Mouse (Mus musculus) megakaryocyte progenitor cell, adult 5-6 weeks (primary cell): ENCODE measurements around the gene Nrg3. TPM values are rescaled to one million over a fixed set of nuclear protein-coding genes. Genes with fewer than 3 reads are reported as not detected.
"Not testable (repeated sequence)": the region's sequence is repeated elsewhere in the genome, so short reads cannot be mapped to it uniquely, and the experiment has no call there.

Experiments
- ATAC-seq: replicated peaks from 2 replicates; pipeline ENCODE4 v1.8.0; 2016; ENCODE audit warnings: mild to moderate bottlenecking, moderate TSS enrichment, inconsistent platforms; ENCODE audit not compliant: poor library complexity
- total RNA-seq, 2 experiments: library from RNA; stranded (forward) in 1 of 2; stranded (reverse) in 1 of 2; fragments of 157-497, 149-512 nt in 1 of 2; fragments of 200-1000 nt in 1 of 2; gene quantifications; 2 replicates each; pipeline versions ENCODE4 v1.2.3 to v1.2.4; 2015 to 2017

The Nrg3 gene
- total RNA-seq, 2 experiments from 2014 or later, result not detected

DNA sequence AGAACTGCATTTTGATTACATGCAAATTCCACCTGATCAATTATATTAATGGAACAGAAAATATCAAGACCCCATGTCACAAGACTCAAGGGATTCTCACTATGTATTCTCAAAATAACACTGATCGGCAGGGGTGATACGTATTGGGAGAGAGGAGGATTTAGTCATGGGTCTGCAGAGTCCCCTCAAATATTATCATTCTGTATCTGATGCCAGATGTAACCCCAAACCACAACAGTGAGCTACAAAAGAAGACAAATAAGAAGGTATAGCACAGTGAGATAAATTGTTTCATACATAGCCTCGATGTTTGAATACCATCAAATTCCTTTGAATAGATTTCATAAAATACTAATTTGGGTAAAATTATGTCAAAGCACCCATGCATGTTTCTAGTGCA lies 842.8 kb downstream of the Nrg3 start:
- ATAC-seq, result no peak

DNA sequence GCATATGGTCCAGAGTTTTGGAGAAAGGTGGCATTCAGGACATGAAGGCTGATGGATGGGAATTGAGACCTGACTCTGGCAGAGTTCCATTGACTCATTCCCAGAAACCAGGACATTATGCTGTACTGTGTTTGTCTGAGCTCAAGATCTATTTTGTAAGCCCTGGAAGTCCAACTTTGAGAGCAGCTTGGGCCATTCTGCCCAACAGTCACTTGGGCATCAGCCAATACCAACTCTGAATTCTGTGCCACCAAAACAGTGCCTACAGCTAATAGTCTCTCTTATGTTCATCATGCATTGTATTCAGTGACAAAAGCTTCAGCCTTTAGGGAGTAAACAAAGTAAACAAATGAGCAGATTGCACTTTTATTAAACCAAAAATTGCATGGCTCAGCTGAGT lies 843.2 kb downstream of the Nrg3 start:
- ATAC-seq, result no peak

DNA sequence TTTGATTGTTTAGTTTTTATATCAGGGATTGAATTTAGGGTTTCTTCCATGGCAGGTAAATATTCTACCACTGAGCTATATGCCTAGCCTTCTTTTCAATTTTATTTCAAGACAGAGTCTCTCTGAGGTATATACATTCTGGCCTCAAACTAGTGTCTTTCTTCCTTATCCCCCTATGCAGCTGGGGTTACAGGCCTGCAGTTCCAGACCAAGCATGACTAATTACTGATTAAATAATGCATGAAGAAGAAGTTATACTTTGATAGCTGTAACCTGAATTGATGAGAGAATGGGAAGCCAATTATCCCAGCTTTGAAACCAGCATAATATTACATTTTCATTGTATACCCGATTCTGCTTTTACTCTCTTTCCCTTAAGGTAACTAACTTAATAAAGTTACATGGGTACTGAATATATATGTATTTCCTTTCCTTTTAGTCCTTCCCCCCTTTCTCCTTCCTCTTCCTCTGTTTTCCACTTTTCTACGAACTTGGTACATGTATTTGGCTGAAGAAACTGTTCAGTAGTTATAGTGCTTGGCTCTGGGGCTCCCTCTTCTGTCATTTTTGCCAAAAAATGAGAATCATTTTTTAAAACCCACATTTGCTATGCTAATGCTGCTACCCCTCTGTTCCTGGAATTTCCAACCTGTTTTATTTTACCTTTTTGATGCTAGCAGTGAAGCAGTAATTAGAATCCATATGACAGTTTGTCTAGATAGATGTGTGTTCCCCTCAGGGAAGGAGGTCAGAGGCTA lies 843.8 kb downstream of the Nrg3 start:
- no peak for ATAC-seq

DNA sequence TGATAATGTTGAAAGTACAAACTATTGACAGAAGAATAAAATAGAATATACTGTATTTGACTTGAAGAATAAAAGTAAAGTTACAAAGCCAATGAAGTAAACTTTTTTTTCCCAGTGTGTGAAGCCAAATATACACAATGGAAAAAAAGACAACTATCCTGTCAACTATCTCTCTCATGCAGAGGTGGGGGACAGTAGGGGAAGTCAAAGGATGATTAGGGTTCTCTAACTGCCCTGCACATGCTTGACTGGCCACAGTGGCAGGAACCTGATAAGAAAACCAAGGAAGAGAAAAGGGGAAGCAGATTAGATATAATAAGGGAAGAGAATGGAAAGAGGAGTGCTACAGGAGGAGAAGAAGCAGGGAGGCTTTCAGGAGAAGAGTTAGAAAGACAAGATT lies 855.9 kb downstream of the Nrg3 start:
- no peak for ATAC-seq

DNA sequence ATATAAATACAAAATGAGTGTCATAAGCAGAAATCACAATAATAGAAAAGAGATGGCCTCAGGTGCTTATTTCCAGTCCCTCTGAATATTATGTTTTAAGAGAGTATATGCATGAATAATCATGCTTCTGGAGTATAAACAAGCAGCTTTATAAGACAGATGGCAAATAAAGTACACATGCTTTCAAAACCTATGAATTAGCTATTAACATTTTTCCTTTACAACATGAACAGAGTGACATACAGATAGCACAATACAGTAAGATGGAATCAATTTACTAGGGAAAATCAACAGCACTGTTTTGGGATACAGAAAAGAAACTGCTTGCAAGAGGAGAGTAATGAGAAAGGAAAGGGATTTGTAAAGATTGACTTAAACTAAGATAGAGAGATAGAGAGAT lies 875.2 kb downstream of the Nrg3 start:
- no peak for ATAC-seq

DNA sequence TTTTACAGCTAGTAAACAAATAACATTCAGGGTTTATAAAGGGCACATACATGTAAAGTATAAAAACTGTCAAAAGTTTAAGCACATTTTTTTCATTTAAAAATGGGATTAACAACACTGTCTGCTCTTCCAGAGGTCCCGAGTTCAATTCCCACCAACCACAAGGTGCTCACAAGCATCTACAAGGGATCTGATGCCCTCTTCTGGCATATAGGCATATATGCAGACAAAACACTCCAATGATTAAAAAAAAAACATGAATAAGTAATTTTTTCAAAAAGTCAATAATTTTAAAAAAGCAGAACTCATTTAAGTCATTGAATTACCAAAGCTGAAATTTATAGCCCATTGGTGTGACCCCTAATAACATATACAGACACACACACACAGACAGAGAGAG lies 878.6 kb downstream of the Nrg3 start:
- ATAC-seq, result no peak

DNA sequence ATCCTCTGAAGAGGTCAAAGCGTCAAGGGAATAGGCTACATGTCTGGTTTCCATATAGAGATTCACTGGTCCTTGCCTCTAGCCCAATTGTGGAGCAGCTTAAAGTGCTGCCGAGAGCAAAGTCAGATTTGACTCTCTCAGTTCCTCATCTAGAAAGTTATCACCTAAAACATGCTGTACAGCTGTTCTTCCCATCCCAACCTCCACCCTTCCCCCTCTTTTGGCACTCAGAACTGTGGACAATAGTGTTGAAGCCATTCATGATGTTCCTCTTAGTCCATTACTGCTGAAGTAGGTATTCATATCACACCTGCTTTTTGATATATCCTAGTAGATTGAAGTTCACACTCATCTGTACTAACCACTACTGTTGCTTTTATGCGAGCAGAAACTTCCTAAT lies 896.1 kb downstream of the Nrg3 start:
- no peak for ATAC-seq

DNA sequence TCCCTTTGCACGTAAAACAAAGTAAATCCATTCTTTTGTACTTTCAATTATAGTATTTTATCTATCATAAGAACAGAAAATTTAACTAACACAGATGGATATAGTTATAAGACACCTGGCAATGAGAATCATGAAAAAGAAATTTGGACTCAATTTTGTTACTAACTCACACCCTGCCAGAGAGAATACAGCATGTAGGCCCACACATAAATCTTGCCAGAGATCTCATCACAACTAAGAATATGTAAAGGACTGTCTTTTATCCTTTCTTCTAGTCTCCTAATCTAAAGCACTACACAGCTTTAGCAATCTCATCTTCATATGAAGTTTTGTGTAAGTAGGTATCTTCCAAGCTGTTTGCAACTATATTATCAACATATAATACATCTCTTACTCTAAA lies 904.7 kb downstream of the Nrg3 start:
- ATAC-seq, result no peak

DNA sequence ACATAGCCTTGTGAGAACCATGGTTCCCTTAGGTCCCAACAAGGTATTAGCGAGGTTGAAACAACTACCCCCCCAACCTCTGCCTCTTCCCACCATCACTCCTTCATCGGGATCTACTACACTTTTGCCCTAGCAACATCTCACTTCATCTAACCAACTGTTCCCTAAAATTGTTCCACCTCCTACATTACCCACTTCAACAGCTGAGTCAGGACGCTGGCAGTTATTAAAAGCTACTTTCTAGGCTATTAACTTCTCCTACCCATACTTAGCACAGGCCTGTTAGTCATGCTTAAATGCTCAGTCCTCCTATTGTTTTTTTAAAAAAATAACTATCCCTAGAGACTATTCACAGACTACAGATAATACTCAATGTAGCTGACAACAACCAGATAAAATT lies 906.7 kb downstream of the Nrg3 start:
- no peak for ATAC-seq

DNA sequence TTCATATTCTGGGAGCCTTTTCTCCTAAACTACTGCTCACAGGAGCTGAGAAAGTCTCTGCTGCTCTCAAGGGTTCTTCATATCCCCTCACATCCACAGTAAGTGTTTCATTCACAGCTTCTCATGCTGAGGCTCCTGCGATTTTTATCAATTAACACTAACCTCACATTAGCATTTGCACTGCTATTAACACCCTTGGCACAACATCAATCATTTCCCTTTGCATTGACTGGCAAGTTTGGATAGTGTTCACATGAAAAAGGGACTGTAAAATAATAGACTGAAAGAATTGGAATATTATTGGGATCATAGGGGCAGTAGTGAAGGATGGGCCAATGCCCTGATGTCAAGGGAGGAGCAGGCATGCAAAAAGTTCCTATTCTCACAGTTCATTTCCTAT lies 918.3 kb downstream of the Nrg3 start:
- no peak for ATAC-seq

DNA sequence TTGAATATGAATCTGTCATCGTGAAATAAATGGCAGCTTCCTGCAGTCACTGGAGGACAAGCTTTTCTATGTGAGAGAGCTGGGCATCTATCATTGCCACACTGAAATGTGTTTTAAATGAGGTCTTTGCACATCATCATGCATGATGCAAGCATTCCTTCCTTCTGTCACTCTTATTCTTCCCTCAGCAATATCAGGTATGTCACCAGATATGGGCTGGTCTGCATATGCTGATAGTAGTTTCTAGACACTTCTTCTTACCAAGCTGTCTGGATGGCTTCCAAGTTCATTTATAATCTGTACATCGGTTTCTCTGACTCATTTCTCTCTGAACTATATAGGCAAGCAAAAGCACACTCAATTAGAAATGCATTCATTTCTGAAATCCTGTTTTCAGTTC lies 925.6 kb downstream of the Nrg3 start:
- ATAC-seq, result no peak

DNA sequence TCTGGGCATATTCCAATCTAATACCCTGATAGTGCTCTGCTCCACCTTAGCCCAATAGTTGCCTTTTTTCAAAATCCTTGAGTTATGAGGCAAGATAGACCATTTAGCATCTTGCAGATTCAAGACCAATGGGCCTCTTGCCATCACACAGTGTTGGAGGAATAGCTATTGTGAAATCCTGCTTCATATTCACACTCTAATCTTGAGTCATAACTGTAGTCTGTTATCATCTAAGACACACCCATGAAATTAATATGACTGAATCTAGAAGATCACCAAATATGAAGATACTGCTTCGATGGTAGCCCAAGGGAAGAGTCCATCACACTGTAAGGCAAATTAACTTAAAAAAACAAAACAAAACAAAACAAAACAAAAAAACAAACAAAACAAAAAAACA lies 937.7 kb downstream of the Nrg3 start:
- ATAC-seq, result no peak

DNA sequence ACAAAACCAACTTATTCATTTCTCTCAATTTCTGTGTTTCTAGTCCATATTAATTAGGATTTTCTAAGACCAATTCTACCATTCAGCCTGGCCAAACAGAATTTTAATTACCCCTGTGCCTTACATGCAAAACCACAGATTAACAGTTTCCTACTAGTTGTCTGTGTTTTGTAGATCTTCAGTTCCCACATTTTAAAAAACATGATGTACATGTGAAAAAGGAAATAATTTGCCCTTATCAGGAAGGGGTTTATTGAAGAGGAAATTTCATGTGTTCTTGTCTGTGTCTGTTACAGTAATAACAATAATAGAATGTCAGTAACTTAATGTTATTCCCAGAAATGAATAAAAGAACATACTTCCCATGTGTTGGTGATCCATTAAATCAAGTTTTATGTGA lies 939.4 kb downstream of the Nrg3 start:
- ATAC-seq, result no peak

DNA sequence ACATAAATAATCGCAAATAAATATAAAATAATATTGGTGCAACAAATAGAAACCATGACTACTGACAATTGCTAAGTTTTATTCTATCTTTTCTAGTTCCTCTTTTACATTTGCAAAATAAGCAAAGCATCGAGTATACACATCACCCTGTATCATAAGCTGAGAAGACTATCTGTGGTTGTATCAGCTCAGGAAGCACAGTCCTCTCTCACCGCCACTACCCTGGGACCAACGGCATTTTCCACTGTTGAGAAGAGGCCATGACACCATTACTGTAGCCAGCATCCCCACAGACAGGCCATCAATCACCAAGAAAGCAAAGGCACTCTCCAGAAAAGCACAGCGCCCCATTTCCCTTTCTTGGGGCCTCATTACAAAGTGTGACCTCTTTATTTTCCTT lies 956.7 kb downstream of the Nrg3 start:
- no peak for ATAC-seq

DNA sequence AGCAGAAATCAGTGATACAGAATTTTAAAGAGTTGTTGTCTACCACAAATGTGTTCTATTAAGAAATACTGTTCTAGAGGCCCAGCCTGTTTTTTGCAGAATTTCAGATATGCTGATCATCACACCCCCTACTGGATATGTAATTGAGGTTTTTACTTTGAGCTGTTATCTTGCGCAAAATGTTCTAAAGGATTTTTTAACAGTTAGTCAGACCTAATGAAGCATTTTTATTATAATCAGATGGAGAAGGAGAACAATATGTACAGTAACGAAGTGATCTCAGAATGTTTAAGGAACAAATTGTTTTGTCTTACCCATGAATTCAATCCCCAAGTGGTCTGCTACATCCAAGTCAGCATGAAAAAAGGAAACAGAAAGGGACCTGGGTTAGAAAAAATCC lies 963.9 kb downstream of the Nrg3 start:
- no peak for ATAC-seq

DNA sequence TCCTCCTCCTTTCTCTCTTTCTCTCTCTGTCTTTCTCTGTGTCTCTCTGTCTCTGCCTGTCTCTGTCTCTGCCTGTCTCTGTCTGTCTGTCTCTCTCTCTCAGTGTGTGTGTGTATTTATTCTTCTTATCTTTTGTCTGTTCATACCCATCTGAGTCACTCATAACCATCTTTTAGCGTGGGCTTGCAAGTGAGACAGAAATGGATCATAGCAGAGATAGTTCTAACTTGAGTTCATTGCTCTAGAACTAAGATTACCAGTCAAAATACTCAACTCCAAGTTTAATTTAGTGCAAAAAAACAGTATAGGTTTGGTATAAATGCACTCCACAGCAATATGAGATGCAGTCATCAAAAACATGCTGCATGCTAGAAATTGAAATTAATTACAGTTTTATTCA lies 977.9 kb downstream of the Nrg3 start:
- ATAC-seq, result no peak

DNA sequence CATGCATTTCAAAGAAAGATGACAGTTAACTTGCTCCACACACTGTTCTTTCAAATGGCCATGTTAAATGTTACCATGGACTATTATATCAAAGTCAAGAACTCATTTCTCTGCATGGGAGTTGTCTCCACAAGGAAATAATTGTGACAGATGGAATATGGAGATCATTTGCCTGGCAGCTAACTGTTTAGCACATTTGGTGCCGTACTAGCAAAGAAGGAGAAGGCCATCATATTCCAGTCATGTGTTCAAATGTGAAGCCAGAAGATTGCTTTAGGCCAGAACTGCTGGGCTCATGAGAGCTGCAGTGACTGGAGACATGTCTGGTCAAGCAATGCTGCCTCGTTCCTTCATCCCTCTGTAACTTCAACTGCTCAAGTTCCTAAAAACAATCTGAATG lies 1025.8 kb downstream of the Nrg3 start:
- ATAC-seq, result no peak

DNA sequence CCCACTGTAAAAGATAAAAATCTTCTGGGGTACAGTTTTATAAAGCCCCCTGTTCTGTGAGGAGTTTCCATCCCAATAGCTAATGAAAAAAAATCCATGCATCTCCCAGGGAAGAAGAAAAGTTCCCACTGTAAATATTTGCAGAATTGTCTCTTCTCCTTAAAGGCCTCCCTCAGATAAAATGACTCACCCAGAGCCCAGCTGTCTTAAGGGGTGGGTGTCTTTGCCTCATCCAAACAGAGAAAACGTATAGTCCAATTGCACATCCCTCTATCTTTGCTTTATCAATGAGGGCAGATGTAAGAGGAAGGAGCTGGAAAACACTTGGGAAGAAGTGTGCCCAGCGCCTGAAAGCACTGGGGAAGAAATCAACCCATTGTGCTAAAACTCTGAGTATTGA lies 1028.1 kb downstream of the Nrg3 start:
- no peak for ATAC-seq

DNA sequence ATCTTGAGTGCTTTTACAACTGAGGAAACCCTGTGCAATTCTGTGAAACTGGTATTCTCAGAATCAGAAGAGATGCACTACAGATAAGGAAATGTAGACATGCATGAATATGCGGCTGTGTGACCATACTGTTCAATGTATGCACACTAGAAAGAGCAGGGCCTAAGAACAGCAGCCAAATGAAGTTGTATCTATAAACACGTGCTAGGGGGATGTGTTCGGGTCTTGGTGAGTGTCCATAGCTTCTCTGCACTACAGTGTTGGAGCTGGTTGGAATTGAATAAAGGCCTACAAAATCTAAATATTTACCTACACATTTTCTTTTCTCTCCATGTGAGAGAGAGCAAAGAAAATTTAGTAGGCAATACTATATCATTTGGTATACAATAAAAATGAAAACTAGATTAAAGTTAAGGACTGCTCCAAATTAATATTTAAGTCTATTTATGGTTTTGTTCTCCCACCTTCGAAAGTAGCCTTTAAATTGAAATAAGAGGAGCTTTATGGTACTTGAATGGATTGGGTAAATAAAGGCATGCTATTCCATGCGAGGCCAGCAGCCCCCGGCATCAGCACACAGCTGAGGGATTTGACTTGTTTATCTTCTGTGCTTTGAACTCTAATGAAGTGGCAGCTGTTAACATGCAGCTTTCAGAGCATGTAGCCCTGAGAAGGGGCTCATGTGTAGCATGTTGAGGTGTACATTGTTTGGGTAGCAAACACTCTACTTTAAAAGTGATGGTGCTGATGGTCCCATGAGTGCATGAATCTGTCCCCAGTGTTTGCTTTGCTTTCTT lies 1038.9 kb downstream of the Nrg3 start:
- no peak for ATAC-seq

DNA sequence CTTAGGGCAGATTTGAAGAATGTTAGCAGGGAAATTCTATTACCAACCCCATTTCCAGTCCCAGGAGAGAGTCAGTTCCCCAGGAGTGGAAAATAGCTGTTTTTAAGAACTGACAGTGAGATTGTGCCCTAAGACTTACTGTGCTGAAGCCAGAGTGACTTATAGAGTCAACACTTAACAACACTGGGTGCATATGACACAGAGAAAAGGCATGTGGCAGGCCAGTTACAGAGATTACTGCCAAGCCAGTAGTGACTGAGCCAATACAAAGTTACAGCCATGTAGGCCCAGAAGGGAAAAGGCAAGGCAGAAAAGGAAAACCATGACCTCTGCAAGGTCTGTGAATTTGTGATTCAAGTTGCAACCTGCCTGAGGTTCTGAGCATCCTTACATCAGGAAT lies 1098.2 kb downstream of the Nrg3 start:
- ATAC-seq, result no peak

DNA sequence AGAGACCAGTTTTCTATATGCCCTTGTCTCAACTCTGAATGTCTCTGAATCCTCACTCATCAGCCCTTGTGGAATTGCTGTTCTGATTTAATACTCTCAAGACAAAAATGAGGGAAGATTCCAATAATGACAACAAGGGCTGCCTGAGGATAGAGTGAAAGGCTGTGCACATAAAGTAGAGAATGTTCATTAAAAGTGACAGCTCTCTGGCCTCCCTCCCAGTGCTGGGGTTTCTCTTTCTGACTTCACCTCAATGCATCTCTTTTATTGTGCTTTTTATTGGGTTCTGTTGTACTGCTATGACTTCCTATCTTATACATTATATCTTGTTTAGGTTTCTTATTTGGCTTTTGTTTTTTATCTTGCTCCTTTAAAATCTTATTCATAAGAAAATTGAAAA lies 1131.9 kb downstream of the Nrg3 start:
- no peak for ATAC-seq

DNA sequence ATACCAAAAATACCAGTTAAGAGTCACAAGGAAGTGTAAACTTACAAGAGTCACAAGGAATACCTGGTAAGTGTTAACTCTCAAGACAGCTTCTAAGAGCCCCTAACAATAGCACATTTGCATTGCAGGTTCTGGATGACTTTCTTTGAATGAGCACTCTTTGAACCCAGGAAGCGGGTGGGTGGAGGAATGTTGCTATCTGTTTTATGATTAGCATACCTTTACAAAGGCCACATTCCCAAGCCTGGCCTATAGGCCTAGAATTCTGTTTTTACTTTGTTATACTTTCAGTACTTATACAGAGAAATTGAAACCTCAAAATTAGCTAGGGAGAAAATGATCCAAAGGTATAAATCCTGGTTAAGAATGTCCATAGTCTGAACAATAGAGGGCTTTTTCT lies 1150.0 kb downstream of the Nrg3 start:
- ATAC-seq, result not testable (repeated sequence)
